Mouse (Mus musculus): Measurements from ENCODE around the gene Tmbim4. TPM values are rescaled to one million over a fixed set of nuclear protein-coding genes. Genes with fewer than 3 reads are reported as not detected.
"Not testable (repeated sequence)": the region's sequence is repeated elsewhere in the genome, so short reads cannot be mapped to it uniquely, and the experiment has no call there.

Tmbim4 gene
- total RNA-seq, 2 experiments from 2014 or later, result 97.7 to 106 TPM

GRCm38 (mm10) chr10:120193255-120193654 is 8.1 kb upstream of the Tmbim4 start:
- intact Hi-C loops (cut with DNase I), result no loop called here

GRCm38 (mm10) chr10:120197061-120197835 is 4.1 kb upstream of the Tmbim4 start:
- DNase-seq, result no peak
- intact Hi-C loops (cut with DNase I), result no loop called here

More at GRCm38 (mm10) chr10:120193255-120193654, 8.1 kb upstream of the Tmbim4 start:
- DNase-seq, result no peak

- intact Hi-C loops (cut with DNase I), result loop anchor here (1.0 to 5.0 kb wide), 3 partner anchors 80 to 556 kb away; no protein-coding TSS in a partner anchor
- peak; percentile 84 to 92 for DNase-seq
Measured at GRCm38 (mm10) chr10:120201961-120202402, 592 bp downstream of the Tmbim4 start, which contains the start of gene Irak3. Gene Irak3 (minus strand): TSS chr10:120202130.

- no peak for DNase-seq
- intact Hi-C loops (cut with DNase I), result loop anchor here (5.0 kb wide), 2 partner anchors 80 to 400 kb away; no protein-coding TSS in a partner anchor
Measured at GRCm38 (mm10) chr10:120202467-120203250, 1.3 kb downstream of the Tmbim4 start.

GRCm38 (mm10) chr10:120204591-120205210 is 3.3 kb downstream of the Tmbim4 start:
- DNase-seq, result no peak
- intact Hi-C loops (cut with DNase I), result loop anchor here (5.0 kb wide), 2 partner anchors 82 to 402 kb away; no protein-coding TSS in a partner anchor

- intact Hi-C loops (cut with DNase I), result no loop called here
- DNase-seq, result no peak
Measured at GRCm38 (mm10) chr10:120208015-120208414, 6.6 kb downstream of the Tmbim4 start.

- intact Hi-C loops (cut with DNase I), result no loop called here
- DNase-seq, result peak; percentile 92 to 94
Measured at GRCm38 (mm10) chr10:120208575-120209538, 7.5 kb downstream of the Tmbim4 start.

GRCm38 (mm10) chr10:120209539-120209925 is 8.1 kb downstream of the Tmbim4 start:
- DNase-seq, result no peak
- intact Hi-C loops (cut with DNase I), result no loop called here

- DNase-seq, result no peak
- intact Hi-C loops (cut with DNase I), result no loop called here
Measured at GRCm38 (mm10) chr10:120210096-120210495, 8.7 kb downstream of the Tmbim4 start.

GRCm38 (mm10) chr10:120217099-120217498 is 15.7 kb downstream of the Tmbim4 start:
- DNase-seq; intact Hi-C loops (cut with DNase I): not testable (repeated sequence)

GRCm38 (mm10) chr10:120218996-120219395 is 17.6 kb downstream of the Tmbim4 start:
- intact Hi-C loops (cut with DNase I), result no loop called here
- DNase-seq, result no peak

GRCm38 (mm10) chr10:120219578-120220359 is 18.4 kb downstream of the Tmbim4 start:
- DNase-seq, result no peak
- intact Hi-C loops (cut with DNase I), result no loop called here

- intact Hi-C loops (cut with DNase I), result no loop called here
- DNase-seq, result no peak
Measured at GRCm38 (mm10) chr10:120220776-120221175, 19.4 kb downstream of the Tmbim4 start.

GRCm38 (mm10) chr10:120226871-120227661 is 25.7 kb downstream of the Tmbim4 start, which contains the start of gene Llph:
Gene Llph (plus strand): TSS chr10:120227070.
- intact Hi-C loops (cut with DNase I), result no loop called here
- DNase-seq, result peak; percentile 86 to 93

GRCm38 (mm10) chr10:120231718-120232117 is 30.3 kb downstream of the Tmbim4 start:
- intact Hi-C loops (cut with DNase I), result no loop called here
- peak; percentile 50 to 78 for DNase-seq

GRCm38 (mm10) chr10:120233655-120234367 is 32.4 kb downstream of the Tmbim4 start:
- intact Hi-C loops (cut with DNase I), result no loop called here
- peak; percentile 58 to 84 for DNase-seq

- intact Hi-C loops (cut with DNase I), result no loop called here
Measured at GRCm38 (mm10) chr10:120236855-120237254, 35.5 kb downstream of the Tmbim4 start.

More at GRCm38 (mm10) chr10:120236855-120237254, 35.5 kb downstream of the Tmbim4 start:
- no peak for DNase-seq
